Mouse (Mus musculus) forebrain, embryonic 16.5 days (tissue): ENCODE results near the gene Prkce. TPM values are rescaled to one million over a fixed set of nuclear protein-coding genes. Genes with fewer than 3 reads are reported as not detected.

ENCODE experiments used
- ATAC-seq: fragments of 200-750 bp; cut with Nextera tagmentation; 2 replicates; pipeline ENCODE4 v1.8.0; 2017; ENCODE audit warnings: mild to moderate bottlenecking, moderate library complexity
- H3K27ac ChIP-seq: fragments of 300-500 bp; sonication (generic); 2 replicates; pipeline ENCODE4 v1.5.1; 2014; ENCODE audit warnings: low read length, control low read depth
- H3K27me3 ChIP-seq: fragments of 300-500 bp; sonication (generic); replicated peaks from 2 replicates; pipeline ENCODE4 v1.6.1; 2014; ENCODE audit warnings: low read length; ENCODE audit not compliant: control insufficient read depth, insufficient read depth
- H3K36me3 ChIP-seq: fragments of 300-500 bp; sonication (generic); 2 replicates; pipeline ENCODE4 v1.6.1; 2014; ENCODE audit not compliant: control insufficient read depth, insufficient read depth
- H3K4me1 ChIP-seq: fragments of 300-500 bp; sonication (generic); replicated peaks from 2 replicates; pipeline ENCODE4 v1.6.1; 2014; ENCODE audit warnings: low read length; ENCODE audit not compliant: control insufficient read depth, insufficient read depth
- H3K4me2 ChIP-seq: fragments of 300-500 bp; sonication (generic); 2 replicates; pipeline ENCODE4 v1.6.1; 2014; ENCODE audit warnings: mild to moderate bottlenecking, low read length, control low read depth
- H3K4me3 ChIP-seq: fragments of 300-500 bp; sonication (generic); replicated peaks from 2 replicates; pipeline ENCODE4 v1.5.1; 2014; ENCODE audit warnings: mild to moderate bottlenecking, low read length, control low read depth
- H3K9ac ChIP-seq: fragments of 300-500 bp; sonication (generic); replicated peaks from 2 replicates; pipeline ENCODE4 v1.6.1; 2014; ENCODE audit warnings: low read depth, low read length, control low read depth
- H3K9me3 ChIP-seq: fragments of 300-500 bp; sonication (generic); 2 replicates; pipeline ENCODE4 v1.6.1; 2016; ENCODE audit warnings: low read length; ENCODE audit not compliant: control insufficient read depth
- WGBS: fragments of 180-500 bp; shearing (Covaris S2); extraction: QIAGEN DNeasy Blood & Tissue Kit; methylation state at CpG from one replicate; pipeline ENCODE4 v1.1.7; 2014; 5-methylcytosine and 5-hydroxymethylcytosine counted together
- polyA plus RNA-seq: library from polyadenylated mRNA; unstranded; fragments of >200 nt; fragmentation: Nextera tagmentation; extraction: Ambion mirVana; gene quantifications from 2 replicates; pipeline ENCODE4 v1.2.1, GENCODE M21; 2015

The Prkce gene
- polyA plus RNA-seq: 39.9 and 42.9 TPM in 2 replicates

- ATAC-seq: peak; percentile 75
- Histone ChIP-seq H3K4me3 (peak within 1 kb of the TSS; percentile 87), H3K36me3 (no peaks in the 10 kb centered on the region), H3K27me3 (no peaks in the 10 kb centered on the region), H3K4me2 (peak within 1 kb of the TSS; percentile 99), H3K9ac (peak within 1 kb of the TSS; percentile 92), H3K9me3 (no peaks in the 10 kb centered on the region), H3K27ac (peak within 1 kb of the TSS; percentile 96), H3K4me1 (peaks cover 32% of the 10 kb centered on the region)
- WGBS: under 1% methylated on average over 91 of the region's 115 CpGs
Measured at GRCm38 (mm10) chr17:86167320-86168230, at the start of gene Prkce. Gene Prkce (plus strand): TSS chr17:86167785.

GRCm38 (mm10) chr17:86123146-86123545, 44.4 kb upstream of the Prkce start:
- WGBS: 94% methylated on average over 3 of the region's 3 CpGs
- no peaks in the 10 kb centered on the region for H3K27me3 ChIP-seq
- no peak for ATAC-seq

GRCm38 (mm10) chr17:86125908-86126307, 41.7 kb upstream of the Prkce start:
- Histone ChIP-seq H3K9me3 (no peaks in the 10 kb centered on the region), H3K27me3 (no peaks in the 10 kb centered on the region), H3K36me3 (peaks cover 14% of the 10 kb centered on the region), H3K9ac (no peak overlapping the region), H3K27ac (no peak overlapping the region), H3K4me1 (no peaks in the 10 kb centered on the region), H3K4me3 (no peak overlapping the region), H3K4me2 (no peak overlapping the region)
- WGBS: 92% methylated on average over 5 of the region's 5 CpGs
- ATAC-seq: no peak

More at GRCm38 (mm10) chr17:86123146-86123545, 44.4 kb upstream of the Prkce start:
- Histone ChIP-seq H3K4me2 (no peak overlapping the region), H3K27ac (no peak overlapping the region), H3K4me3 (no peak overlapping the region), H3K36me3 (peaks cover 11% of the 10 kb centered on the region), H3K9me3 (no peaks in the 10 kb centered on the region), H3K4me1 (no peaks in the 10 kb centered on the region), H3K9ac (no peak overlapping the region)

GRCm38 (mm10) chr17:86128198-86128597, 39.4 kb upstream of the Prkce start:
- ATAC-seq: no peak
- Histone ChIP-seq H3K9me3 (no peaks in the 10 kb centered on the region), H3K4me3 (no peak overlapping the region), H3K27ac (no peak overlapping the region), H3K27me3 (no peaks in the 10 kb centered on the region), H3K4me2 (no peak overlapping the region), H3K36me3 (peaks cover 10% of the 10 kb centered on the region), H3K4me1 (no peaks in the 10 kb centered on the region), H3K9ac (no peak overlapping the region)
- 96% methylated on average over 5 of the region's 5 CpGs for WGBS

GRCm38 (mm10) chr17:86132534-86132933, 35.1 kb upstream of the Prkce start:
- WGBS: 79% methylated on average over 5 of the region's 5 CpGs
- Histone ChIP-seq H3K27me3 (no peaks in the 10 kb centered on the region), H3K4me3 (no peak overlapping the region), H3K27ac (no peak overlapping the region), H3K36me3 (peaks cover 8% of the 10 kb centered on the region), H3K4me2 (no peak overlapping the region), H3K4me1 (no peaks in the 10 kb centered on the region), H3K9ac (no peak overlapping the region), H3K9me3 (no peaks in the 10 kb centered on the region)
- no peak for ATAC-seq

GRCm38 (mm10) chr17:86134461-86134860, 33.1 kb upstream of the Prkce start:
- H3K4me2 ChIP-seq: no peak overlapping the region
- H3K27me3 ChIP-seq: no peaks in the 10 kb centered on the region
- 85% methylated on average over 6 of the region's 6 CpGs for WGBS
- no peak overlapping the region for H3K27ac ChIP-seq
- H3K9me3 ChIP-seq: no peaks in the 10 kb centered on the region
- H3K36me3 ChIP-seq: peaks cover 12% of the 10 kb centered on the region
- no peaks in the 10 kb centered on the region for H3K4me1 ChIP-seq
- no peak overlapping the region for H3K9ac ChIP-seq
- H3K4me3 ChIP-seq: no peak overlapping the region
- ATAC-seq: no peak

- Histone ChIP-seq H3K36me3 (peaks cover 10% of the 10 kb centered on the region), H3K27ac (no peak overlapping the region), H3K27me3 (no peaks in the 10 kb centered on the region), H3K4me2 (no peak overlapping the region), H3K4me1 (no peaks in the 10 kb centered on the region), H3K9ac (no peak overlapping the region), H3K4me3 (no peak overlapping the region), H3K9me3 (no peaks in the 10 kb centered on the region)
- WGBS: 79% methylated on average over 10 of the region's 10 CpGs
- ATAC-seq: no peak
Measured at GRCm38 (mm10) chr17:86135835-86136234, 31.8 kb upstream of the Prkce start.

- Histone ChIP-seq H3K4me1 (peaks cover 13% of the 10 kb centered on the region), H3K9ac (peak overlapping the region; percentile 64), H3K27ac (no peak overlapping the region), H3K36me3 (no peaks in the 10 kb centered on the region), H3K9me3 (no peaks in the 10 kb centered on the region), H3K4me3 (peak overlapping the region; percentile 63), H3K4me2 (peak overlapping the region; percentile 97), H3K27me3 (no peaks in the 10 kb centered on the region)
- ATAC-seq: peak; percentile 83
- WGBS: under 1% methylated on average over 33 of the region's 33 CpGs
Measured at GRCm38 (mm10) chr17:86144537-86145078, 23.0 kb upstream of the Prkce start.

GRCm38 (mm10) chr17:86145079-86145951, 22.3 kb upstream of the Prkce start, which contains the start of gene Srbd1:
Gene Srbd1 (minus strand): TSS chr17:86145175.
- Histone ChIP-seq H3K4me3 (peak within 1 kb of the TSS; percentile 63), H3K36me3 (no peaks in the 10 kb centered on the region), H3K9me3 (no peaks in the 10 kb centered on the region), H3K4me1 (peaks cover 13% of the 10 kb centered on the region), H3K4me2 (peak within 1 kb of the TSS; percentile 97), H3K27ac (peak within 1 kb of the TSS; percentile 64), H3K27me3 (no peaks in the 10 kb centered on the region), H3K9ac (peak within 1 kb of the TSS; percentile 64)
- under 1% methylated on average over 28 of the region's 45 CpGs for WGBS
- peak; percentile 92 for ATAC-seq
